Mouse (Mus musculus) telencephalon, adult 2 months (tissue): ENCODE measurements around the gene Olfr157.
"Not testable (repeated sequence)": the region's sequence is repeated elsewhere in the genome, so short reads cannot be mapped to it uniquely, and the experiment has no call there.

Experiments used
- DNase-seq: peaks from one replicate; pipeline ENCODE4 v3.0.0-alpha.2; 2011; ENCODE audit warnings: low read depth, low spot score

Gene Olfr157

DNA sequence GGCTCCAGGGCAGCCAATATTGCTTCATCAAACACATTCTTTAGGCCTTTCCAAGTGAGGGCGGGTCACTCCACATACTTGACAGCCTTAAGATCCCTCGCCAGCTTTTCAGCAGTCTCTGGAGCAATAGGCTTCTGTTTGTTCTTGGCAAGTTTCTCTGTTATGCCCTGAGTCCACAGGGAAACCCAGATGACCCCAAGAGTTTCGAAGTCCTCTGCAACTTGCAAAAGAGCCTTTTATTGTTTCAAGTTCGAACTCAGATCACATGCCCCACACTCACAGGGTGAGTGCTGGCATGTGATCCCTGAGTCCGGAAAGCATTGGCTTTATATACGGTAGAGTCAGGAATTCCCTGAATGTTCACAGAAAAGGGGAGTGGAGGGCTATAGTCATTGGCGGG, 41.1 kb downstream of the Olfr157 start:
- DNase-seq: no peak

DNA sequence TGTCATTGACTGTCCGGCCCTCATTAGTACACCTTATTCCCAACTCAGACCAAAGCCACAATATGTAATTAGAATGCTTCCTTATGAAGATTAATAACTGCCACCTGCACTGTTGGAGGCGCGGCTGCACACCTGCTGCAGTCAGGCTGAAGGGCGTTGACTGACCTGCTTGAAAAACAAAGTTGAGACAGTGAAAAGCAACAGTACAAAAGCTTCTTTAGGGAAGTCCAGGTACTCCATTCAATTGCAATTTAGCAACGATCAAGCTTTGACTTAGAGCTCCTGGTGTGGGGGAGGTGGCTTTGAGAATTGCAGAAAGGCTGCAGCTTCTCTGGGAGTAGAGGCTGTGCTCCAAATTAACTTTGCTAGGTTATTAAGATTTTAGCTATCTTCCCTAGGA, 44.2 kb downstream of the Olfr157 start:
- DNase-seq: not testable (repeated sequence)

GRCm38 (mm10) chr4:43795296-43795695, 44.7 kb downstream of the Olfr157 start:
- no peak for DNase-seq
